Mouse (Mus musculus) embryonic fibroblast, embryonic 13.5 days (primary cell): Measurements from ENCODE around the gene Tab1.

Experiments used
- CTCF ChIP-seq: IDR thresholded peaks from 2 replicates; pipeline ENCODE4 v1.5.1; 2011; ENCODE audit warnings: mild to moderate bottlenecking, control low read depth, low read length, moderate library complexity, borderline replicate concordance; ENCODE audit not compliant: insufficient read depth
- POLR2A ChIP-seq: IDR thresholded peaks from 2 replicates; pipeline ENCODE4 v1.6.1; 2011; ENCODE audit warnings: low read depth, mild to moderate bottlenecking, control low read depth, low read length, moderate library complexity

- TF ChIP-seq CTCF (no peak), POLR2A (no peak)
Observed at GRCm38 (mm10) chr15:80181561-80181960, 48.6 kb downstream of the Tab1 start.
